Mouse (Mus musculus) liver, postnatal 0 days (tissue): ENCODE results near the gene Myo1c. TPM values are rescaled to one million over a fixed set of nuclear protein-coding genes. Genes with fewer than 3 reads are reported as not detected.

Source experiments
- ATAC-seq: fragments of 200-750 bp; cut with Nextera tagmentation; 2 replicates; pipeline ENCODE4 v1.8.0; 2017; ENCODE audit warnings: mild to moderate bottlenecking, moderate library complexity
- DNase-seq: peaks from one replicate; pipeline ENCODE4 v3.0.0-alpha.2; 2016
- H3K27ac ChIP-seq: fragments of 300-500 bp; sonication (generic); 2 replicates; pipeline ENCODE4 v1.5.1; 2014; ENCODE audit warnings: antibody characterized with exemption, moderate library complexity, mild to moderate bottlenecking, low read depth
- H3K27me3 ChIP-seq: fragments of 300-500 bp; sonication (generic); 2 replicates; pipeline ENCODE4 v1.6.1; 2014; ENCODE audit warnings: low read length, control low read depth, mixed read lengths; ENCODE audit not compliant: insufficient read depth
- H3K36me3 ChIP-seq: fragments of 300-500 bp; sonication (generic); replicated peaks from 2 replicates; pipeline ENCODE4 v1.6.1; 2014; ENCODE audit warnings: mild to moderate bottlenecking, control low read depth, low read length, moderate library complexity, mixed read lengths; ENCODE audit not compliant: insufficient read depth
- H3K4me1 ChIP-seq: fragments of 300-500 bp; sonication (generic); 2 replicates; pipeline ENCODE4 v1.6.1; 2014; ENCODE audit warnings: antibody characterized with exemption, mild to moderate bottlenecking, control low read depth; ENCODE audit not compliant: insufficient read depth
- H3K4me2 ChIP-seq: fragments of 300-500 bp; sonication (generic); 2 replicates; pipeline ENCODE4 v1.6.1; 2014; ENCODE audit warnings: low read depth, mild to moderate bottlenecking, low read length, moderate library complexity, mixed read lengths
- H3K4me3 ChIP-seq: fragments of 300-500 bp; sonication (generic); 2 replicates; pipeline ENCODE4 v1.5.1; 2014; ENCODE audit warnings: low read depth, low read length
- H3K9ac ChIP-seq: fragments of 300-500 bp; sonication (generic); replicated peaks from 2 replicates; pipeline ENCODE4 v1.6.1; 2014; ENCODE audit warnings: mild to moderate bottlenecking, moderate library complexity
- H3K9me3 ChIP-seq: fragments of 300-500 bp; sonication (generic); 2 replicates; pipeline ENCODE4 v1.6.1; 2016; ENCODE audit warnings: mild to moderate bottlenecking, control low read depth, low read length, mixed read lengths
- CTCF ChIP-seq: sonication (generic); IDR thresholded peaks from 2 replicates; pipeline ENCODE4 v1.5.1; 2016; ENCODE audit warnings: antibody characterized with exemption, low read depth
- EP300 ChIP-seq: IDR thresholded peaks from 2 replicates; pipeline ENCODE4 v1.6.1; 2016; ENCODE audit warnings: antibody characterized with exemption, low read depth, mild to moderate bottlenecking
- whole genome bisulfite sequencing: fragments of 180-500 bp; shearing (Covaris S2); extraction: QIAGEN DNeasy Blood & Tissue Kit; methylation state at CpG from one replicate; pipeline ENCODE4 v1.1.7; 2014; ENCODE audit not compliant: insufficient replicate concordance; 5-methylcytosine and 5-hydroxymethylcytosine counted together
- polyA plus RNA-seq: library from polyadenylated mRNA; unstranded; fragments of >200 nt; fragmentation: Nextera tagmentation; extraction: Ambion mirVana; gene quantifications from 2 replicates; pipeline ENCODE4 v1.2.1, GENCODE M21; 2015

Myo1c gene
- polyA plus RNA-seq, 1 experiment from 2014 or later = 22.4 TPM

DNA sequence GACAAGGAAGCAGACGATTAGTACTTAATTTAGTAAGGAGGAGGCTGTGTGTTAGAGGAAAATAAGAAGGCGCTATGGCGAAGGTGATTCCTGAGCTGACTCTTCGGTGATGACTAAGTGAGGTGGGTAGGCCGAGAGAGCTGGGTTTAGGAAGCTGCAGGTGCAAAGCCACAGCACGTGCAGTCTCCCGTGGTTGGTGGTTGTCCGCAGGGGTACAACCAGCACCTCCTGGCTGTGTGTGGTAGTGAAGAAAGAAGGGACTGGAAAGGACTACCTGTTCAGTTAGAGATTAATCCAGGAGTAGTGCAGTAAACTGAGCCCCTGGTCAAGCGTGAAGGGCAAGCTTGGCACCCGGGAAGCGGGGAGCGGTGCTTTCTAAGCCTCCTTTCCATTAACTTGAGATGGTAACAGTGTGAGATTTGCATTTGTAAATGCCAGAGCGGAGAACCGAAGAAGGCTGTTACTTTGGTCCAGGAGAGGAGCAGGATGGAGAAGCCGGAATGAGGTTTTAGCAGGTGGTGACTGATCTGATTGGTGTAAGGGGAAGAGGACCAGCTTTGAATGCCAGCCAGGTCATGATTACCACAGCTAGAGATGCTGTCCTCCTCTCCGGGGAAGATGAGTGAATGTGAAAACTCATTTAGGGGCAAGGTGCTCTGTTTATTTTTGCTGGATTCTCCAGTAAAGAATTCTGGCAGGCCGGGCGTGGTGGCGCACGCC is 2.1 kb downstream of the Myo1c start:
- no peak for ATAC-seq
- Histone ChIP-seq H3K4me1 (peaks cover 66% of the 10 kb centered on the region), H3K27ac (peak overlapping the region; percentile 96)

GRCm38 (mm10) chr11:75652942-75653684 is 2.8 kb downstream of the Myo1c start:
- 23% methylated on average over 14 of the region's 14 CpGs for WGBS
- Histone ChIP-seq H3K27ac (peak overlapping the region; percentile 96), H3K9ac (peak overlapping the region; percentile 90), H3K27me3 (no peaks in the 10 kb centered on the region), H3K4me3 (peak overlapping the region; percentile 72), H3K4me1 (peaks cover 66% of the 10 kb centered on the region), H3K9me3 (no peaks in the 10 kb centered on the region), H3K4me2 (peak overlapping the region; percentile 99), H3K36me3 (peaks cover 14% of the 10 kb centered on the region)
- TF ChIP-seq CTCF (peak; percentile 50), EP300 (no peak)
- DNase-seq = peak; percentile 53
- no peak for ATAC-seq

More for the DNA sequence above, 2.1 kb downstream of the Myo1c start:
- TF ChIP-seq CTCF (peak; percentile 27; the same call in 1 of the 2 replicates), EP300 (no peak)
- Histone ChIP-seq H3K4me3 (peak overlapping the region; percentile 72), H3K9ac (peak overlapping the region; percentile 90), H3K36me3 (peaks cover 9% of the 10 kb centered on the region), H3K27me3 (no peaks in the 10 kb centered on the region), H3K4me2 (peak overlapping the region; percentile 99), H3K9me3 (no peaks in the 10 kb centered on the region)
- peak; percentile 48 for DNase-seq
- WGBS = 25% methylated on average over 20 of the region's 20 CpGs

DNA sequence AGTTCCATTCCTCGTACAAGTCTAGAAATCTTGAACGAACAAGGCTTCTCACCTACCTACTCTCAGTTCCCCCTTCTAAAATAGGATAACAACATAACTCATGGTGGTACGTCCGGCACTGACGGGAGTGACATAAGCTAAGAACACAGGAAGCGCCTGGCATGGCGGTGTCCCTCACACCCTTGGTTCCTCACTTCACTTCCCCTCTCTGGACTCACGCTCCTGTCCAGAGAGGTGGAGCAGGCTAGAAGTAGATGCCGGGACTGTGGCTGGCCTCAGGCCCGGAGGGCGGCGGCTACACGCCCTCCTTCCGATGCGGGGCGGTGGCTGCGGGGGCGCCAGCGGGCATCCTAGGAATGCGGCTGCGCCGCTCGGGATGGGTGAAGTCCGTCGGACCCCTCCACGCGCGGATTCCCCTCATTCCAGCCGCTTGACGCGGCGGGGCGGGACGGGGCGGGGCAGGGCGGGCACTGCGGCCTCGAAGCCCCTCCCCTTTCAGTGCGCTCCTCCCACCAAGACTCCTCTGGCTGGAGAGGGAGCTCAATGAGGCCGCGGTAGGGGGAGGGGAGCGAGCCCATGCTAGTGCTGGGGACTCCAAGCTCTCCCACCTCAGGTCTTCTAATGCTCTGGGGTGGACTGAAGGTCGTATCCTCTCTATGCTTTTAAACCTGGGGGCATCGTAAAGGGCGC is 3.6 kb downstream of the Myo1c start:
- Histone ChIP-seq H3K36me3 (peaks cover 17% of the 10 kb centered on the region), H3K9me3 (no peaks in the 10 kb centered on the region), H3K4me3 (peak overlapping the region; percentile 72), H3K27me3 (no peaks in the 10 kb centered on the region), H3K4me1 (peaks cover 67% of the 10 kb centered on the region), H3K4me2 (peak overlapping the region; percentile 99), H3K27ac (peak overlapping the region; percentile 96), H3K9ac (peak overlapping the region; percentile 90)
- no peak for TF ChIP-seq EP300
- TF ChIP-seq CTCF = 0 out of 2 replicates have a peak, but pooled peaks have one; percentile 15
- WGBS = under 1% methylated on average over 36 of the region's 45 CpGs
- peak; percentile 60 for ATAC-seq
- DNase-seq = peak; percentile 93

DNA sequence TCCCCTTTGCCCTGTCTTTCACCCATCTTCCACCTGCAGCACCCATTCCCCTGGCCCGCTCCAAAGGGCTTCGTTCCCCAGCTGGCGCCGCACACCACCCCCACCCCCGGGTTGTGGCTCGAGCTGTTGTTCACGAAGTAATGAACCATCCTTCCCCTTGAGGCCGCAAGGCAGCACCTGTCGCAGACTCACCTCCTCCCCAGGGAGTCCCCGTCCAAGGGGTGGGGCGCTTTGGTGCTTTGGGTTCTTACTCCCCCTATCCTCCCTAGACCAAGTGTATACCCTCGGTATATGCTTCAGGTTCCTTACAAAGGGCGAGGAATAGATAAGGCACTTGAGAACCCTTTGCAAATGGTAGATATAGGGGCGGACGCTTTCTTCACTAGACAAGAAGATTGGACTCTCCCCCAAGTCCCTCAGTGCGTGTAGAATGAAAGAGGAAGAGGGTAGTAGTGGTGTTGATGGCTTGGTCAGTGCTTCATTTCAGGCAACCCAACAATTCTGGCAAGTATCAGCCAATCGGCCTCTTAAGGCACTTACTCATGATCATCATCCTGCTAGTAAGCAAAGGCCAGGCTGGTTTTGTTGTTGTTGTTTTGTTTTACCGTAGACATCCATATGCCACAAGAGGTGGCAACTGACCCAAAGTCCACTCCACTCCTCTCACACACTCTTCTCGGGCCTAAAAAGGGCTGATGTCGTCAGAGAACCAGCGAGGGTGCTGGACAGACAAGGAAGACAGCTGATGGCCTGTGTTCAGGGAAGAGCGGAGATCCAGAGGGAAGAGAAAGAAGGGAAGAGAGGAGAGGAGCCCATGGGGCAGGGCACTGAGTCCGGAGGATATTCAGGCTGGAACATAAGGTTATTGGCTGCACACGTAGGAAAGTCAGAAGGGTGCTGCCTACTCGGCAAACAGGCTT is 4.4 kb downstream of the Myo1c start:
- H3K9me3 ChIP-seq = no peaks in the 10 kb centered on the region
- H3K9ac ChIP-seq = peak overlapping the region; percentile 90
- 24% methylated on average over 25 of the region's 25 CpGs for WGBS
- no peaks in the 10 kb centered on the region for H3K27me3 ChIP-seq
- H3K4me3 ChIP-seq = peak overlapping the region; percentile 76
- peak overlapping the region; percentile 99 for H3K4me2 ChIP-seq
- H3K4me1 ChIP-seq = peaks cover 61% of the 10 kb centered on the region
- ATAC-seq = peak; percentile 5
- peak; percentile 74 for DNase-seq
- peaks cover 23% of the 10 kb centered on the region for H3K36me3 ChIP-seq
- TF ChIP-seq CTCF (0 out of 2 replicates have a peak, but pooled peaks have one; percentile 2), EP300 (peak; percentile 46; the same call in 1 of the 2 replicates)
- H3K27ac ChIP-seq = peak overlapping the region; percentile 96

DNA sequence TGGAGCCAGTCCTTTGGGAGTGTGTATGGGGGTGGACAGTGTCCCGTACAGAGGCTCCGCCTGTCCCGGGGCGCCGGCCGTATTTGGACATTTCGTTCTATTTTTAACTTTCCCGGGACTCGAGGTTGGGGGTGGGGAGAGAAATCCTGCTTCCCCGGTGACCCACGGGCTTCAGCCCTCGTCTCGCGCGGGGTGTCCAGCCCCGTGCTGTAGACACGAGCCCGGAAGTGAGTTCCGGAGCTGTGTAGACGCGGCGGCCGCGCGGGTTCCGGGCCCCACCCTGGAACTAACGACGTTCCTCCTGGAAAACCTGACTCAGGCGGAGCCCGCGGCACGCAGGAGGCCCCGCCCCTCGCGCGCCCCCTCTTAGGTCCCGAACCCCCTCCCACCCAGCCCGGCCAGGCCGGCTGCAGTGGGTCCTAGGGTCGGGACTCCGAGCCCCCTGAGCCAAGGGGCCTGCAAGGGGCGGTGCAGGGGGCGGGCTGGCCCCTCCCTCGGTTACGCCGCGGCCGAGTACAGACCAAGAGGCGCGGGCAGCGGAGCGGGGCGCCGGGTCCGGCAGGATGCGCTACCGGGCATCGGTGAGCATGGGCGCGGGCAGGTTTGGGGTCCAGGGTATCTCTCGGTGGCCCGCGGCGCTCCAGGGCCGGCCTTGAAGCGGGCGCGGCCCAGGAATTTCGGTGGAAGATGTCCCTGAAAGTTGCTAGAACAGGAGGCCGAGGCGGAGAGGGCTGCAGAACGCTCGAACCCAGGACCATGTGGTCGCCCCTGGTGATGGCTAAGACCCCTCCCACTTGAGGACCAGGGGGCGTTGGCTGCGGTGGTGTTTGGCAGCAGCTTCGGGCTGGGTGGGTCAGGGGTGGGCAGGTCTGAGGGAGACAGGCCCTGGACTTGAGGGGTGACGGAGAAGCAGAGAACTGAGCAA is 5.6 kb downstream of the Myo1c start:
- Histone ChIP-seq H3K4me2 (peak overlapping the region; percentile 99), H3K9ac (peak overlapping the region; percentile 90), H3K27ac (peak overlapping the region; percentile 96), H3K27me3 (no peaks in the 10 kb centered on the region), H3K9me3 (no peaks in the 10 kb centered on the region), H3K4me3 (peak overlapping the region; percentile 76), H3K4me1 (peaks cover 56% of the 10 kb centered on the region), H3K36me3 (peaks cover 31% of the 10 kb centered on the region)
- DNase-seq (peak; percentile 82), ATAC-seq (peak; percentile 35)
- TF ChIP-seq EP300 (no peak), CTCF (no peak)
- 2% methylated on average over 77 of the region's 78 CpGs for WGBS
